ENCODE assay signal across 29 mouse cellular contexts in the genomic region with DNA sequence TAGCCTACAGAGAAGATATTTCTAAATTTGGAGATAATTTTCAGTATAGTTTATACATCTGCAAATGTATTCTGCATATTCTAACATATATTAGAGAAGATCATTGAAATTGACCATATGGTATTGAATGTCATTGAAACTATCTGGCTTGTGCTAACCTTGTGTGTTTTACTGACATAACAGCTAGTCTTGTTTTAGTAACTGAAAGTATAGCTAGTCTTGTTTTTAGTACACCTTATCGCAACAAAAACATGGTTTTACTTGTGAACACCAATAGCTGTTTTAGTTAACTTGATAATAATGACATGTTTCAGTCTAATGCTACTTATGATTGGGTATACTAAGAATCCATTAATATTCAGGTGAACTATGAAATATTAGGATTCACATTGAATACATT.
"Had no signal": no experiment of that assay in that cellular context is flagged by ENCODE, and none has a peak within 500 bp of the region (broad histone marks: within the 10 kb centered on the region; RNA-seq: fewer than 3 reads in every experiment).

No protein-coding gene starts in this region.

- DNase-seq: left cerebral cortex, postnatal 4 days; liver; liver, embryonic 13.5 days; liver, postnatal 0 days; lung, adult 18-20 months; lung, adult 2 months; lung, embryonic 14.5 days; lung, postnatal 10 days; lung, postnatal 14 days; lung, postnatal 36 days; lung, postnatal 4 days; midbrain, embryonic 14.5 days had no signal

- H3K27ac ChIP-seq: limb, embryonic 10.5 days; limb, embryonic 12.5 days; limb, embryonic 13.5 days; limb, embryonic 15.5 days; liver, embryonic 12.5 days; liver, embryonic 13.5 days; liver, embryonic 14.5 days; liver, embryonic 15.5 days; lung, embryonic 15.5 days; macrophage; midbrain, embryonic 10.5 days; midbrain, embryonic 12.5 days; midbrain, embryonic 13.5 days; midbrain, embryonic 15.5 days had no signal

- H3K36me3 ChIP-seq: limb, embryonic 10.5 days; limb, embryonic 12.5 days; limb, embryonic 13.5 days; limb, embryonic 15.5 days; liver, embryonic 12.5 days; liver, embryonic 15.5 days; midbrain, embryonic 12.5 days had no signal

- H3K9ac ChIP-seq: limb, embryonic 12.5 days; limb, embryonic 13.5 days; limb, embryonic 15.5 days; liver, embryonic 12.5 days; liver, embryonic 13.5 days; liver, embryonic 14.5 days; liver, embryonic 15.5 days; liver, postnatal 0 days; lung, embryonic 14.5 days; lung, embryonic 15.5 days; midbrain, embryonic 12.5 days; midbrain, embryonic 13.5 days; midbrain, embryonic 15.5 days had no signal

- H3K27me3 ChIP-seq: limb, embryonic 12.5 days; limb, embryonic 13.5 days; limb, embryonic 15.5 days; liver, embryonic 12.5 days; liver, embryonic 13.5 days; liver, embryonic 15.5 days; lung, embryonic 15.5 days; megakaryocyte, embryonic 14.5 days; midbrain, embryonic 12.5 days; midbrain, embryonic 13.5 days; midbrain, embryonic 15.5 days had no signal

- H3K4me3 ChIP-seq: limb, embryonic 10.5 days; limb, embryonic 12.5 days; limb, embryonic 13.5 days; limb, embryonic 15.5 days; liver, embryonic 12.5 days; liver, embryonic 13.5 days; liver, embryonic 15.5 days; lung, embryonic 15.5 days; megakaryocyte, embryonic 14.5 days; midbrain, embryonic 10.5 days; midbrain, embryonic 12.5 days; midbrain, embryonic 13.5 days; midbrain, embryonic 15.5 days; myocyte had no signal

- H3K9me3 ChIP-seq: limb, embryonic 10.5 days; limb, embryonic 12.5 days; limb, embryonic 13.5 days; limb, embryonic 15.5 days; liver, embryonic 12.5 days; liver, embryonic 13.5 days; liver, embryonic 15.5 days; lung, embryonic 15.5 days; megakaryocyte, embryonic 14.5 days; midbrain, embryonic 10.5 days; midbrain, embryonic 12.5 days; midbrain, embryonic 13.5 days; midbrain, embryonic 15.5 days had no signal

- H3K4me2 ChIP-seq: limb, embryonic 12.5 days; limb, embryonic 13.5 days; limb, embryonic 15.5 days; liver, embryonic 11.5 days; liver, embryonic 12.5 days; liver, embryonic 13.5 days; liver, embryonic 15.5 days; lung, embryonic 14.5 days; lung, embryonic 15.5 days; midbrain, embryonic 11.5 days; midbrain, embryonic 12.5 days; midbrain, embryonic 13.5 days; midbrain, embryonic 15.5 days had no signal

- H3K4me1 ChIP-seq: limb, embryonic 10.5 days; limb, embryonic 12.5 days; limb, embryonic 13.5 days; limb, embryonic 15.5 days; liver, embryonic 12.5 days; liver, embryonic 13.5 days; liver, embryonic 15.5 days; lung, embryonic 15.5 days; midbrain, embryonic 10.5 days; midbrain, embryonic 12.5 days; midbrain, embryonic 13.5 days; midbrain, embryonic 15.5 days had no signal
